Mouse (Mus musculus) liver, embryonic 14.5 days (tissue): ENCODE results near the gene B130006D01Rik.

ENCODE experiments used
- CTCF ChIP-seq: IDR thresholded peaks from 2 replicates; pipeline ENCODE4 v1.5.1; 2016; ENCODE audit warnings: antibody characterized with exemption, low read depth, control low read depth
- EP300 ChIP-seq: IDR thresholded peaks from 2 replicates; pipeline ENCODE4 v1.6.1; 2016; ENCODE audit warnings: antibody characterized with exemption, low read depth

GRCm38 (mm10) chr11:95773264-95773663 lies 49.9 kb downstream of the B130006D01Rik start:
- TF ChIP-seq CTCF (no peak), EP300 (no peak)
